In the genomic region with DNA sequence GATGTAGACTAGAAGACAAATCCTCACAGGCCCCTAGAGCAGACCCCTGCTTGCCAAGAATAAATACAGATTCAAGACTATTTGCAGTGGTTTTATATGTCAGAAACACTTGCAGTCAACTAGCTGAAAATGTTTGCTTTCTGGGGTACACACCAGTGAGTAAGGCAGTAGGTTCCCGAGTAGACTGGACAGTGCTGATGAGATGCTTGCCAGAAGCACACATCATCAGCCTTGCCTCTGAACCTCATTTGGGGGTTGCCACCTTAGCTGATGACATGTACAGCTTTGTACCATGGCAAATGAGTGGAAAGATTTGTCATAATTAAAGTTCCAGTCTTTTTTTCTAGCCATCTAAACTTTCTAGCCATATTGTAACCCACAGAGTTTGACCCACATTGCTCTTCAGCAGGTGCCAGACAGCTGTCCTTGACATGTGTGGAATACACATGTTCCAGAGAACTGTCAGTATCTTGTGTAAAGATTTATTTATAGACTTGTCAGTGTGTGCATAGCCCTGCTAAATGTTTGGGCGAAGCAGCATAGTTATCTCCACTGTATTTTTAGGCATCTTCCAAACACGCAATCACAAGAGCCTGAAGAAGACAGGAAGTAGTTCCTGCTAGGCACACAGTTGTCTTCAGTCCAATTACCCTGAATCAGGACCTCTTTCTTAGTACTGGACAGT, we compare ENCODE assay signal across 23 mouse cellular contexts.
DNase-seq lines count a peak whose midpoint lies in the region; ATAC-seq and TF ChIP-seq lines count a peak whose summit lies in the region.
"Had no signal": no experiment of that assay in that cellular context is flagged by ENCODE, and none has a peak within 500 bp of the region (broad histone marks: within the 10 kb centered on the region; RNA-seq: fewer than 3 reads in every experiment).

No protein-coding gene starts in this region.

- intact Hi-C loops in gastrocnemius, adult 2 months (cut with DNase I): no loop called here

- H3K36me3 ChIP-seq in midbrain, embryonic 14.5 days (ENCODE audit: control insufficient read depth, insufficient read depth, low read length): no peaks in the 10 kb centered on the region
- H3K36me3 ChIP-seq in midbrain, embryonic 10.5 days: no peaks in the 10 kb centered on the region
- no peaks in the 10 kb centered on the region for H3K36me3 ChIP-seq in heart, embryonic 16.5 days (ENCODE audit: control insufficient read depth, insufficient read depth)
- H3K36me3 ChIP-seq: embryonic facial prominence, embryonic 15.5 days; hindbrain, embryonic 13.5 days; lung, embryonic 15.5 days had no signal

- peak; percentile 31; the same call in 1 of the 2 replicates for ATAC-seq in frontal cortex, adult (ENCODE audit: low TSS enrichment)
- 0 out of 2 replicates have a peak, but pooled peaks have one; percentile 15 for ATAC-seq in midbrain, embryonic 14.5 days (ENCODE audit: low FRiP score, low TSS enrichment)
- peak; percentile 95 for ATAC-seq in heart, embryonic 16.5 days (replicated peaks; ENCODE audit: extremely low read depth, insufficient read depth, low FRiP score)
- ATAC-seq: CD4-positive, CD25-positive, alpha-beta regulatory T cell, adult 4 months; forebrain, postnatal 0 days; inflammation-experienced regulatory T-cells, adult 6 months; Patski had no signal

- H3K9ac ChIP-seq in midbrain, embryonic 14.5 days (replicated peaks; ENCODE audit: low read length): no peak overlapping the region
- H3K9ac ChIP-seq in heart, embryonic 16.5 days (ENCODE audit: low read length): no peak overlapping the region
- H3K9ac ChIP-seq: embryonic facial prominence, embryonic 15.5 days; forebrain, postnatal 0 days; hindbrain, embryonic 13.5 days; lung, embryonic 15.5 days had no signal

- H3K4me1 ChIP-seq in midbrain, embryonic 14.5 days (ENCODE audit: control insufficient read depth, insufficient read depth, low read length): peaks cover 5% of the 10 kb centered on the region; the same call in 1 of the 2 replicates
- H3K4me1 ChIP-seq in midbrain, embryonic 10.5 days: no peaks in the 10 kb centered on the region
- peaks cover 11% of the 10 kb centered on the region for H3K4me1 ChIP-seq in heart, embryonic 16.5 days (ENCODE audit: control insufficient read depth, insufficient read depth, low read length)
- H3K4me1 ChIP-seq: embryonic facial prominence, embryonic 15.5 days; hindbrain, embryonic 13.5 days; lung, embryonic 15.5 days had no signal

- no peak for TF ChIP-seq CTCF in gastrocnemius, adult 2 months (IDR thresholded peaks at IDR 0.05)

- no peak for DNase-seq in frontal cortex, postnatal 10 days (ENCODE audit: low spot score in 2 of 2)
- DNase-seq in midbrain, embryonic 14.5 days: no peak
- DNase-seq in midbrain, embryonic 10.5 days (ENCODE audit: low spot score): no peak
- no peak for DNase-seq in thymus, postnatal 10 days (ENCODE audit: low spot score in 2 of 2)
- DNase-seq in gastrocnemius, adult 2 months: no peak
- DNase-seq: adrenal gland, adult 8-10 months; cerebellum, adult 11 months; cerebellum, postnatal 14 days; forebrain, postnatal 0 days; kidney, adult 8-10 months; kidney, postnatal 25 days; left cerebral cortex, postnatal 4 days; right cerebral cortex, postnatal 4 days had no signal

- 82% methylated on average over 3 of the region's 3 CpGs for WGBS in midbrain, embryonic 14.5 days
- WGBS in midbrain, embryonic 10.5 days: 83% methylated on average over 3 of the region's 3 CpGs
- 27% methylated on average over 3 of the region's 3 CpGs for WGBS in heart, embryonic 16.5 days

- no peak overlapping the region for H3K4me2 ChIP-seq in midbrain, embryonic 14.5 days (ENCODE audit: low read length)
- 0 out of 2 replicates have a peak overlapping the region, but pooled peaks have one; percentile 1 for H3K4me2 ChIP-seq in heart, embryonic 16.5 days (ENCODE audit: low read depth, low read length)
- H3K4me2 ChIP-seq: embryonic facial prominence, embryonic 15.5 days; hindbrain, embryonic 13.5 days; liver, embryonic 11.5 days; lung, embryonic 15.5 days had no signal

- H3K27me3 ChIP-seq in midbrain, embryonic 14.5 days (ENCODE audit: control insufficient read depth, insufficient read depth, low read length): no peaks in the 10 kb centered on the region
- no peaks in the 10 kb centered on the region for H3K27me3 ChIP-seq in midbrain, embryonic 10.5 days (ENCODE audit: low read depth, poor library complexity, severe bottlenecking)
- H3K27me3 ChIP-seq in heart, embryonic 16.5 days (ENCODE audit: control insufficient read depth, insufficient read depth, low read length): no peaks in the 10 kb centered on the region
- H3K27me3 ChIP-seq: embryonic facial prominence, embryonic 15.5 days; hindbrain, embryonic 13.5 days; lung, embryonic 15.5 days; Patski had no signal

- no peaks in the 10 kb centered on the region for H3K9me3 ChIP-seq in midbrain, embryonic 14.5 days (ENCODE audit: control insufficient read depth, low read length)
- no peaks in the 10 kb centered on the region for H3K9me3 ChIP-seq in midbrain, embryonic 10.5 days (replicated peaks)
- no peaks in the 10 kb centered on the region for H3K9me3 ChIP-seq in heart, embryonic 16.5 days (replicated peaks; ENCODE audit: control insufficient read depth, low read length)
- H3K9me3 ChIP-seq: embryonic facial prominence, embryonic 15.5 days; hindbrain, embryonic 13.5 days; lung, embryonic 15.5 days had no signal

- H3K4me3 ChIP-seq in midbrain, embryonic 14.5 days (replicated peaks; ENCODE audit: low read depth, low read length): no peak overlapping the region
- H3K4me3 ChIP-seq in midbrain, embryonic 10.5 days: no peak overlapping the region
- no peak overlapping the region for H3K4me3 ChIP-seq in heart, embryonic 16.5 days (ENCODE audit: low read length)
- H3K4me3 ChIP-seq in gastrocnemius, adult 2 months: no peak overlapping the region
- H3K4me3 ChIP-seq: embryonic facial prominence, embryonic 15.5 days; hindbrain, embryonic 13.5 days; lung, embryonic 15.5 days had no signal

- H3K27ac ChIP-seq in midbrain, embryonic 14.5 days (replicated peaks; ENCODE audit: low read depth, low read length): no peak overlapping the region
- no peak overlapping the region for H3K27ac ChIP-seq in midbrain, embryonic 10.5 days (replicated peaks)
- H3K27ac ChIP-seq in heart, embryonic 16.5 days (ENCODE audit: low read length): peak overlapping the region; percentile 86
- no peak overlapping the region for H3K27ac ChIP-seq in gastrocnemius, adult 2 months
- H3K27ac ChIP-seq: embryonic facial prominence, embryonic 15.5 days; hindbrain, embryonic 13.5 days; lung, embryonic 15.5 days; macrophage had no signal

Comparison
In these comparisons a context has a peak if more than half of its experiments do, and no peak if none do; other contexts are left out.
1. ATAC-seq: peak in every context shown above with its lines; median percentile 95 in heart, embryonic 16.5 days; 31 in frontal cortex, adult; 15 in midbrain, embryonic 14.5 days.